Mouse (Mus musculus): ENCODE measurements around the gene Grm4.

DNA sequence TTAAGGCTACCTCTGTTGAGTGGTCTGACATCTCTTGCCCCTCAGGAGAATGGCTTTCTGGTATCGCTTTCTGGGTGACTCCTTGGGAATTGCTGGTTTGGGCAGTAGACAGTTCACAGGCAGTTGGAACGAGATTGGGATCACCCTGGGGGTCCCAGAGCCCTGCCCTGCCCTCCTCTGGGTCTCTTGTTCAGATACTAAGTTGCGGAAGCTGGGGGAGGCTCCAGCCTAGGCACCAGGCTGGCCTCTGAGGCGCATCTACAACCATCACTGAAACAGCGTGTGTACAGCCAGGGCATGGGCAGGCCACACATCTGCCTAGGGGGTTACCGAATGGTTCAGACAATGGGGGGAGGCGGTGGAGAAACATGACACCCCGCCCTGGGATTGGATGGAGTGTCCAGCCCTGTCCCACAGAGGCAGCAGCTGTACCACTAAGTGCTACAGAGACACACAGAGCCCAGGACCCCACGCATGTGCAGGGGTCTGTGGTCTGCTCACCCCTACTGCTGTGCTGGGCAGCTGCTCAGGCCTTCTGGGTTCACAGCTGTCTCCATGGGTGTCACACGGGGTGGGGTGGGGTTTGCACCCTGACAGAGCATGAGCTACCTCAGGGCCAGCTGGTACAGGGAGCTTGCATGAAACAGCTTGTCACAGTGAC lies 15.9 kb downstream of the Grm4 start:
- TF ChIP-seq CTCF (IDR thresholded peaks at IDR 0.05; ENCODE audit: low read depth, low read length): no peak
- TF ChIP-seq POLR2A (IDR thresholded peaks at IDR 0.05; ENCODE audit: extremely low read depth, insufficient read depth, low read length): no peak

Data from liver, adult 2 months (tissue).